Mouse (Mus musculus) kidney, postnatal 0 days (tissue): ENCODE measurements at regions not wholly inside any gene's neighbourhood (a gene's known extent, or its start where the extent isn't known, plus 50 kb on each side); places are given as distances from the start of the nearest gene placed in this dataset.

Experiments used
- ATAC-seq: fragments of 200-750 bp; cut with Nextera tagmentation; replicated peaks from 2 replicates; pipeline ENCODE4 v1.8.0; 2017; ENCODE audit warnings: low read depth, moderate number of reproducible peaks, moderate TSS enrichment, moderate library complexity; ENCODE audit not compliant: low FRiP score
- DNase-seq: peaks from one replicate; pipeline ENCODE4 v3.0.0-alpha.2; 2016; ENCODE audit warnings: low spot score
- H3K27ac ChIP-seq: fragments of 300-500 bp; sonication (generic); 2 replicates; pipeline ENCODE4 v1.5.1; 2014; ENCODE audit warnings: mild to moderate bottlenecking
- H3K27me3 ChIP-seq: fragments of 300-500 bp; sonication (generic); 2 replicates; pipeline ENCODE4 v1.6.1; 2014; ENCODE audit warnings: low read length, mixed read lengths; ENCODE audit not compliant: insufficient read depth
- H3K36me3 ChIP-seq: fragments of 300-500 bp; sonication (generic); 2 replicates; pipeline ENCODE4 v1.6.1; 2014; ENCODE audit warnings: low read length, mixed read lengths; ENCODE audit not compliant: insufficient read depth
- H3K4me1 ChIP-seq: fragments of 300-500 bp; sonication (generic); replicated peaks from 2 replicates; pipeline ENCODE4 v1.6.1; 2014; ENCODE audit warnings: antibody characterized with exemption, low read length, mixed read lengths; ENCODE audit not compliant: insufficient read depth
- H3K4me2 ChIP-seq: fragments of 300-500 bp; sonication (generic); 2 replicates; pipeline ENCODE4 v1.6.1; 2014; ENCODE audit warnings: mild to moderate bottlenecking, low read length, moderate library complexity, mixed read lengths
- H3K4me3 ChIP-seq: fragments of 300-500 bp; sonication (generic); replicated peaks from 2 replicates; pipeline ENCODE4 v1.5.1; 2014; ENCODE audit warnings: low read depth, low read length
- H3K9ac ChIP-seq: fragments of 300-500 bp; sonication (generic); 2 replicates; pipeline ENCODE4 v1.6.1; 2014; ENCODE audit warnings: low read depth, low read length
- H3K9me3 ChIP-seq: fragments of 300-500 bp; sonication (generic); replicated peaks from 2 replicates; pipeline ENCODE4 v1.6.1; 2016; ENCODE audit warnings: low read length, inconsistent platforms, mixed read lengths
- CTCF ChIP-seq: IDR thresholded peaks from 2 replicates; pipeline ENCODE4 v1.5.1; 2016; ENCODE audit warnings: antibody characterized with exemption, low read depth, mild to moderate bottlenecking, moderate library complexity
- WGBS: fragments of 180-500 bp; shearing (Covaris S2); extraction: QIAGEN DNeasy Blood & Tissue Kit; methylation state at CpG from one replicate; pipeline ENCODE4 v1.1.7; 2014; 5-methylcytosine and 5-hydroxymethylcytosine counted together

DNA sequence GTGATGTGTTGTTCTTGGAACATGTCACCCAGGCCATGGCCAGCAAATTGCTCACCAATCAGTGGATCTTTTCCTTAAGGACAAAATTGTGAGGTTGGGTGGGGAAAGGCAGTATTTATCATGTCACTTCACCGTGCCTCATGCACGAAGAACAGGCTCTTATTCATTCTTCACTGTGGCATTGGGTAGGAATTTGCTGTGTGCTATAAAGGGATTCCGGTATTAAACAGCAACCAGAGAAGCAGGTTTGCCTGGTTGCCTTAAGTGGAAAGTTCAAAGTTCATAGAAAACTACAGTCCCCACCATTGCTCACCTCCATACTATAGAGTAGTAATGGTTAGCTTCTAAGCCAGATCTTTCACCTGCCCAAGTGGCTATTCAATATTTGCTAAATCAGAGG is 270.8 kb downstream of the Pax3 start:
- WGBS: 63% methylated on average over 3 of the region's 3 CpGs

GRCm38 (mm10) chr1:77896226-77896625 is 300.7 kb downstream of the Pax3 start:
- no peak overlapping the region for H3K27ac ChIP-seq

More for the DNA sequence above, 270.8 kb downstream of the Pax3 start:
- Histone ChIP-seq H3K4me3 (no peak overlapping the region), H3K36me3 (no peaks in the 10 kb centered on the region), H3K9me3 (no peaks in the 10 kb centered on the region), H3K9ac (no peak overlapping the region), H3K27ac (no peak overlapping the region), H3K4me2 (no peak overlapping the region), H3K27me3 (no peaks in the 10 kb centered on the region), H3K4me1 (no peaks in the 10 kb centered on the region)
- no peak for ATAC-seq
- DNase-seq: no peak
- TF ChIP-seq CTCF: no peak

DNA sequence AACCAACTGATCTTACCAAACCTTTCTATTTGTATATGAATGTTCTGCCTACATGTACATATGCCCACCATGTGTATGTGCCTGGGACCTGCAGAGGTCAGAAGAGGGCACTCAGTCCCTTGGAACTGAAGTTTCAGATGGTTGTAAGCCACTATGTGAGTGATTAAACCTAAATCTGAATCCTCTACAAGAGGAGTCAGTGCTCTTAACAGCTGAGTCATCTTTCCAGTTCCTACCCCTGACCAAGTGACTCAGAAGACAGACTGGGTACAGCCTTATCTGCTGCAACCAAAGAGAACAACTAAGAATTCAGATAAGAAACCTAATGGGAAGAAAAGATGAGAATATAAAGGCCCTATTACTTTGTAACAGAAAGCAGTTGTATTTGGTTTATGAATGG is 317.9 kb downstream of the Pax3 start:
- Histone ChIP-seq H3K4me1 (no peaks in the 10 kb centered on the region), H3K27ac (no peak overlapping the region), H3K9ac (no peak overlapping the region), H3K4me3 (no peak overlapping the region), H3K36me3 (no peaks in the 10 kb centered on the region), H3K9me3 (no peaks in the 10 kb centered on the region), H3K27me3 (no peaks in the 10 kb centered on the region), H3K4me2 (no peak overlapping the region)
- DNase-seq (no peak), ATAC-seq (no peak)
- TF ChIP-seq CTCF: no peak

More at GRCm38 (mm10) chr1:77896226-77896625, 300.7 kb downstream of the Pax3 start:
- Histone ChIP-seq H3K4me2 (no peak overlapping the region), H3K9me3 (no peaks in the 10 kb centered on the region), H3K4me3 (no peak overlapping the region), H3K36me3 (no peaks in the 10 kb centered on the region), H3K27me3 (no peaks in the 10 kb centered on the region), H3K4me1 (no peaks in the 10 kb centered on the region), H3K9ac (no peak overlapping the region)
- TF ChIP-seq CTCF: peak; percentile 79
- no peak for ATAC-seq
- WGBS: 45% methylated on average over 5 of the region's 5 CpGs
- DNase-seq: peak; percentile 74

- 48% methylated on average over 2 of the region's 2 CpGs for WGBS
- H3K36me3 ChIP-seq: no peaks in the 10 kb centered on the region
- H3K9me3 ChIP-seq: no peaks in the 10 kb centered on the region
- H3K4me2 ChIP-seq: no peak overlapping the region
- no peak overlapping the region for H3K27ac ChIP-seq
- TF ChIP-seq CTCF: no peak
- no peak overlapping the region for H3K9ac ChIP-seq
- no peak overlapping the region for H3K4me3 ChIP-seq
- H3K27me3 ChIP-seq: no peaks in the 10 kb centered on the region
- H3K4me1 ChIP-seq: no peaks in the 10 kb centered on the region
- ATAC-seq (no peak), DNase-seq (no peak)
Measured at GRCm38 (mm10) chr1:77870125-77870524, 326.8 kb downstream of the Pax3 start.

DNA sequence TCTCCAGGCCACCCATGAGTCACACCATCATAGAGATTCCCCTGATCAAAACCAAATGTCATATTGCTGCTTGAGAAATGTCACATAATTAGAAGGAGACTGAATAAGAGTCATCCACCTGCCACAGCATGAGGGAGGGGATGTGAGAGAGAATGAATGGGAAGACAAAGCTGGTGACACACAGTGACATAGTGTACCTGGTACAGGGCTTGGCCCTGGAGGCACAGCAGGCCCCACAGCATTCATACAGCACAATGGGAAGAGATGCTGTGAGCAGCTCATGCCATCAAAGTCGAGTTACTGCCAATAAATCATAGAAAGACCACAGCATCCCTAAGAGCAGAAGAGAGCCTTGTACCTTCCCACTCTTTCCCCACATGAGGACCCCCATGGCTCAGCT is 327.8 kb downstream of the Pax3 start:
- Histone ChIP-seq H3K36me3 (no peaks in the 10 kb centered on the region), H3K4me3 (no peak overlapping the region), H3K4me1 (no peaks in the 10 kb centered on the region), H3K27ac (no peak overlapping the region), H3K9ac (no peak overlapping the region), H3K9me3 (no peaks in the 10 kb centered on the region), H3K4me2 (no peak overlapping the region), H3K27me3 (no peaks in the 10 kb centered on the region)
- no peak for TF ChIP-seq CTCF
- ATAC-seq: no peak
- DNase-seq: no peak
- WGBS: 43% methylated on average over 1 of the region's 1 CpGs

DNA sequence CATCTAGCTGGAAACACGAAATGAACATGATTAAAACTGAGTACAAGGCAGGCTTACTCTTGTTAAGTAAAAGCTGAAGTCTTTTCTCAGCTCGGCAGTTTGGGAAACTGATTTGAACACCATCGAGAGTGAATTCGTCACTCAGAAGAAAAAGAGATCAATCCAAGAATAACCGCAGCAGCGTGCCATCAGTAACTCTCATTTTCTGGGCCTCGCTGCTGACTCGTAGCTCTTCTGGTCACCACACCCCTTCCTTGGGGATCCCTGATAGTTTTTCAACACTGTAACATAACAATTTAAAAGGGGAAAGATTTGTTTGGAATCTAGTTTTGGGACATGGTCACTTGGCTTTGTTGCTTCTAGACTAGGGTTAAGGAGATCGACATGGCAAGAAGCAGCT is 337.0 kb downstream of the Pax3 start:
- Histone ChIP-seq H3K4me3 (no peak overlapping the region), H3K36me3 (no peaks in the 10 kb centered on the region), H3K4me1 (no peaks in the 10 kb centered on the region), H3K4me2 (no peak overlapping the region), H3K27ac (no peak overlapping the region), H3K9me3 (no peaks in the 10 kb centered on the region), H3K9ac (no peak overlapping the region), H3K27me3 (no peaks in the 10 kb centered on the region)
- ATAC-seq: no peak
- no peak for TF ChIP-seq CTCF
- WGBS: 89% methylated on average over 9 of the region's 9 CpGs
- no peak for DNase-seq

- 79% methylated on average over 1 of the region's 1 CpGs for WGBS
Measured at GRCm38 (mm10) chr1:77854366-77854765, 339.5 kb upstream of the Epha4 start.

More at GRCm38 (mm10) chr1:77854366-77854765, 339.5 kb upstream of the Epha4 start:
- H3K9me3 ChIP-seq: no peaks in the 10 kb centered on the region
- ATAC-seq: no peak
- H3K27me3 ChIP-seq: no peaks in the 10 kb centered on the region
- H3K27ac ChIP-seq: no peak overlapping the region
- no peak for TF ChIP-seq CTCF
- no peaks in the 10 kb centered on the region for H3K4me1 ChIP-seq
- no peak overlapping the region for H3K4me2 ChIP-seq
- H3K36me3 ChIP-seq: no peaks in the 10 kb centered on the region
- no peak overlapping the region for H3K9ac ChIP-seq
- no peak for DNase-seq
- no peak overlapping the region for H3K4me3 ChIP-seq
